Mouse (Mus musculus) T-helper 2 cell (primary cell): ENCODE measurements around the gene AA467197.

Experiments used
- in situ Hi-C: fragments of 300-600 bp; cut with MboI, MseI; formaldehyde crosslinking; loops from one replicate; pipeline ENCODE4 v1.15.1; 2025; ENCODE audit warnings: high pct_unique_total_duplicates

AA467197 gene

GRCm38 (mm10) chr2:122638029-122638428, 1.2 kb downstream of the AA467197 start:
- in situ Hi-C loops, result no loop called here

- in situ Hi-C loops, result no loop called here
Measured at GRCm38 (mm10) chr2:122638673-122639072, 1.9 kb downstream of the AA467197 start.

GRCm38 (mm10) chr2:122652096-122653084, 15.6 kb downstream of the AA467197 start:
- in situ Hi-C loops, result no loop called here

- in situ Hi-C loops, result no loop called here
Measured at GRCm38 (mm10) chr2:122656052-122656451, 19.3 kb downstream of the AA467197 start.

- in situ Hi-C loops, result no loop called here
Measured at GRCm38 (mm10) chr2:122656767-122657166, 20.0 kb downstream of the AA467197 start.

- in situ Hi-C loops, result no loop called here
Measured at GRCm38 (mm10) chr2:122657707-122658524, 21.1 kb downstream of the AA467197 start.

GRCm38 (mm10) chr2:122659825-122660224, 23.0 kb downstream of the AA467197 start:
- in situ Hi-C loops, result no loop called here

- in situ Hi-C loops, result no loop called here
Measured at GRCm38 (mm10) chr2:122665253-122665972, 28.6 kb downstream of the AA467197 start.

GRCm38 (mm10) chr2:122665973-122666875, 29.4 kb downstream of the AA467197 start:
- in situ Hi-C loops, result no loop called here

GRCm38 (mm10) chr2:122667856-122668255, 31.1 kb downstream of the AA467197 start:
- in situ Hi-C loops, result no loop called here

GRCm38 (mm10) chr2:122671714-122672113, 34.9 kb downstream of the AA467197 start:
- in situ Hi-C loops, result loop anchor here (5.0 kb wide), 1 partner anchor 81 kb away; no protein-coding TSS in a partner anchor

- in situ Hi-C loops, result loop anchor here (5.0 kb wide), 1 partner anchor 79 kb away; no protein-coding TSS in a partner anchor
Measured at GRCm38 (mm10) chr2:122672841-122673240, 36.1 kb downstream of the AA467197 start.

GRCm38 (mm10) chr2:122675126-122675525, 38.3 kb downstream of the AA467197 start:
- in situ Hi-C loops, result no loop called here

- in situ Hi-C loops, result no loop called here
Measured at GRCm38 (mm10) chr2:122681379-122682137, 44.8 kb downstream of the AA467197 start.

- in situ Hi-C loops, result no loop called here
Measured at GRCm38 (mm10) chr2:122682520-122682919, 45.7 kb downstream of the AA467197 start.

GRCm38 (mm10) chr2:122683641-122684040, 46.9 kb downstream of the AA467197 start:
- in situ Hi-C loops, result no loop called here

GRCm38 (mm10) chr2:122686665-122687064, 49.9 kb downstream of the AA467197 start:
- in situ Hi-C loops, result no loop called here
